Comparison of ENCODE assay signal across 8 mouse cellular contexts in the genomic region with DNA sequence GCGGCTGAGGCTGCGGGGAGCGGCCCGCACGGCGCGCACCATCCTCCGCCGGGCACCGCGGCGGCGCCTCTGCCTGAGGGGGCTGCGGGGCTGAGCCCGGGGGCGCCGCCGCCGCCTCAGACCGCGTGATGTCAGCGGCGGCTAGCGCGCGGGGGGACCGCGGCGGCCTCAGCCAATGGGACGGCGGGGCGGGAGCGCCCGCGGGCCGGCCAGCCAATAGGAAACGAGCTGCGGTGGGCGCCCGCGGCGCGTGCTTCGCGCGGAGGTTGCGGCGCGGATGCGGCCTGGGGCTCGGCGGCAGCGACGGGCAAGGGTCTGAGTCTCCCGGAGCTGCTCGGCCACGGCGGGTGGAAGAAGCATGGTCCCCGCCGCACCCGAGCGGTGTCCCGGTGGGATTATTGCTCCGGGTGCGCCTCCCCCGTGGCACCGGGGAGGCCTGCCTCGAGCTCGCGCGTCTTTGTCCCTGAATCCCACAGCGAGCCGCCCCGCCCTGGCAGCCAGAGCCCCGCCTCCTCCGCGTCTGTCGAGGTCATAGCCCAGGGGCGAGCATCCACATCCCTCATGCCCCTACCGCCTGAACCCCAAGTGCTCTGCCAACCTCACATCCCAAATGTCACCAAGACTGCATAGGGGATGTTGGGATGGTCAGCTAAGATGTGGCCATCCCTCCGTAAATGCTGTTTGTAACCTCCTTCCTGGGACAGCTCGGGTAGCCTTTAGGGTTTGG. TPM values are rescaled to one million over a fixed set of nuclear protein-coding genes. Genes with fewer than 3 reads are reported as not detected.
DNase-seq lines count a peak whose midpoint lies in the region; ATAC-seq lines count a peak whose summit lies in the region.

Gene Rnf157 (minus strand): TSS at position 129 of the 727 bp plus-strand sequence.

- intact Hi-C loops in left cerebral cortex, postnatal 36 days (cut with DNase I) = loop anchor here (1.0 kb wide), 1 partner anchor 21 kb away; the partner anchor contains the start of gene Ubald2

- peak; percentile 82 to 89 for DNase-seq in adrenal gland, adult 18-20 months (ENCODE audit: low spot score in 2 of 2)
- peak; percentile 94 for DNase-seq in embryo, embryonic 11 days
- peak; percentile 87 for DNase-seq in gastrocnemius, postnatal 25 days
- DNase-seq in left cerebral cortex, postnatal 36 days (ENCODE audit: low spot score in 2 of 2) = peak; percentile 91 to 96
- DNase-seq in mesoderm, embryonic 11.5 days (ENCODE audit: low read depth, low spot score) = peak; percentile 88
- peak; percentile 95 for DNase-seq in right cerebral cortex, postnatal 25 days
- no peak for DNase-seq in adipocyte (ENCODE audit: low spot score)

- ATAC-seq in inflammation-experienced regulatory T-cells, adult 6 months = peak; percentile 69

RNA-seq across cellular contexts. Expression of gene Rnf157, which starts in this region (rescaled TPM):
- total RNA-seq in adrenal gland, adult 18-20 months (2021) = 1 to 10 TPM; 3.7 to 6.8 TPM
- 10 to 100 TPM; 21.8 to 31.4 TPM for total RNA-seq in gastrocnemius, postnatal 25 days (2021)
- polyA plus RNA-seq in inflammation-experienced regulatory T-cells, adult 6 months (2017; shearing (Covaris generic)) = 10 to 100 TPM in 1 of 3 experiments, 1 to 10 TPM in 2; 3.0 to 15.1 (median 8.5) TPM
- 100 to 1,000 TPM; 266 to 286 TPM for total RNA-seq in left cerebral cortex, postnatal 36 days (2021)

Comparison
In these comparisons a context has a peak if more than half of its experiments do, and no peak if none do; other contexts are left out.
1. RNA of gene Rnf157 (total RNA-seq): 266 to 286 TPM in left cerebral cortex, postnatal 36 days; 21.8 to 31.4 TPM in gastrocnemius, postnatal 25 days and 3.7 to 6.8 TPM in adrenal gland, adult 18-20 months; every median in the first group is over 4 times any median in the second.